Mouse (Mus musculus): ENCODE data around the gene B3gat2.

Gene B3gat2

DNA sequence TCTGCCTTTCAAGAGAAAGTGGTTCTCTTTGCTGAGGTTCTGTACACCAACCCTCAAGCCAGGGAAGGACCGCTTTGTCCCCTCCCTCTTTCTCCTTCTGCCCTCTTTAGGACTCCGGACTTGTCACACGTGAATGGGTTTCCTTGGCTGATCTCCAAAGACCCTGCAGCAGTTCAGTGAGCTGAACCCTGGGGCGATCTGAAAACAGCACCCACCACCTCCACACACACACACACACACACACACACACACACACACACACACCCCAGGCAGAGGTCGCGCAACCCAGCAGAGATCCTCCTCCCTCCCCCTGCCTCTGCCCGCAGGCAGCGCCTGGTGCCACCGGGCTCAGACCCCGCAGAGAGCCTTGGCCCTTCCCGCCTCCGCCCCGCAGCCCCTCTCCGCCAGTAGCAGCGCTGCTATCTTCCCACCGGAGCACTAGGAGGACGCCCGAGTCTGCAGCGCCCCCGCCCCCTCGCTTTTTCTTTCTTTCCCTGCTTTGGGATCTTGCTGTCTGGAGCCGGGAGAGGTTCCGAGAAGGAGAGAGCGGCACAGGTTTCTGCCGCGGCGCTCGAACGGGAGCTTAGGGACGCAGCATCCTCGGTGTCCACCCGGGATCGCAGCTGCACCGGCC is at the start of gene B3gat2:
B3gat2 (plus strand) TSS at position 252 of the 634 bp plus-strand sequence.
- DNase-seq (ENCODE audit: low read depth): no peak

DNA sequence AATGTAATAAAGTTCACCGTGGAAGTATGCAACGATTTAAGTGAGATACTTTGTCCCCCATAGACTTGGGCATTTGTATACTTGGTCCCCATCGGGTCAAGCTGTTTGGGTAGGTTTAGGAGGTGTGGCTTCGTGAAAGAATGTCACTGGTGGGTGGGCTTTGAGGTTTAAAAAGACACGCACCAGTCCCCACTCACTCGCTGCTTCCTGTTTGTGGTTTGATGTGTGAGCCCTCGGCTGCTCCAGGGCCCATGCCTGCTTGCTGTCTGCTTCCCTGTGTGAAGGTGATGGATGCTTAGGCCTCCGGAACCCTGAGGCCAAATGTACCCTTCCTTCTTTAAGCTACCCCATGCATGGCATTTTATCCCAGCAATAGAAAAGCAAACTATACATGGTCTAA is 41.2 kb upstream of the B3gat2 start:
- no peak for DNase-seq (ENCODE audit: low read depth)

- no peak for DNase-seq (ENCODE audit: low read depth)
Observed at GRCm38 (mm10) chr1:23721036-23721435, 40.5 kb upstream of the B3gat2 start.

GRCm38 (mm10) chr1:23722469-23723372 is 38.8 kb upstream of the B3gat2 start:
- DNase-seq (ENCODE audit: low read depth): no peak

GRCm38 (mm10) chr1:23731324-23731723 is 30.2 kb upstream of the B3gat2 start:
- no peak for DNase-seq (ENCODE audit: low read depth)

GRCm38 (mm10) chr1:23750864-23751532 is 10.6 kb upstream of the B3gat2 start:
- DNase-seq (ENCODE audit: low read depth): no peak

- no peak for DNase-seq (ENCODE audit: low read depth)
Observed at GRCm38 (mm10) chr1:23753091-23753490, 8.5 kb upstream of the B3gat2 start.

DNA sequence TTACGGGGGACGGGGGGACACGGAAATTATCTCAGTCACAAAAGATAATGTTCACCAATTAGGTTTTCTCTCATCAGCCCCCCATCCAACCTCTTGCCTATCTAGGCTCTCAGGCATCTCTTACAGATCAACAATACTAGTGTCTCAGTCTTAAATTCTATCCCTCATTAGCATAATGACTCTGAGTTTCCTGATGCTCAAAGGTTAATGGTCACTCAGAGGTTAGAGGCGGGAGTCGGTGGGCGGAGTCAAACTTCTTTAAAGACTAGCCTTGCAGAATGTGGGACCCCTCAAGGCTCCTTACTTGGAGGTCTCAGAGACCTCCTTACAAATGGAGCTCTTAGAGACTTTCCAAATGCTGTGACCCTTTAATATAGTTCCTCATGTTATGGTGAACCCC is 8.0 kb upstream of the B3gat2 start:
- no peak for DNase-seq (ENCODE audit: low read depth)

DNA sequence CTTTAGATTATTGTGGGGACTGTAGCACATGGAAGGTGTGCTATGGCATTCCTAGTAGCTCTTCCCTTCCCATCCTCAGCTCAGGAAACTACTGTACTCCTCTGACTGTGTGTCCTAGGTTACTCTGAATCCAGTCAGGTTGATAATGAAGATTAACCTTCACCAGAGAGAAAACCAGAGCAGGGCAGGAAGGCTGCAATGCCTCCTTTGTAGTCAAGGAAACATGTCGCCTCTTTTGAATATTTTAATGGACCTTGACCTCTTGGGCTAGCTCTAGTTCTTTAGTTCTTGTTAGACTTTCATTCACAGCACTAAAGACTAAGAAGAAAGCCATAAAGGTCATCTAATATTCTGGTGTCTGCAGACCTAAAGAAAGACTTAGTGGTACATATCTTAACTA is 7.2 kb upstream of the B3gat2 start:
- DNase-seq (ENCODE audit: low read depth): no peak

- DNase-seq (ENCODE audit: low read depth): no peak
Observed at GRCm38 (mm10) chr1:23754967-23755366, 6.6 kb upstream of the B3gat2 start.

GRCm38 (mm10) chr1:23762136-23762687 is 659 bp downstream of the B3gat2 start:
- no peak for DNase-seq (ENCODE audit: low read depth)

- peak; percentile 82 for DNase-seq (ENCODE audit: low read depth)
Observed at GRCm38 (mm10) chr1:23762782-23763630, 1.5 kb downstream of the B3gat2 start.

- DNase-seq (ENCODE audit: low read depth): no peak
Observed at GRCm38 (mm10) chr1:23763726-23764125, 2.2 kb downstream of the B3gat2 start.

- no peak for DNase-seq (ENCODE audit: low read depth)
Observed at GRCm38 (mm10) chr1:23764710-23765109, 3.2 kb downstream of the B3gat2 start.

DNA sequence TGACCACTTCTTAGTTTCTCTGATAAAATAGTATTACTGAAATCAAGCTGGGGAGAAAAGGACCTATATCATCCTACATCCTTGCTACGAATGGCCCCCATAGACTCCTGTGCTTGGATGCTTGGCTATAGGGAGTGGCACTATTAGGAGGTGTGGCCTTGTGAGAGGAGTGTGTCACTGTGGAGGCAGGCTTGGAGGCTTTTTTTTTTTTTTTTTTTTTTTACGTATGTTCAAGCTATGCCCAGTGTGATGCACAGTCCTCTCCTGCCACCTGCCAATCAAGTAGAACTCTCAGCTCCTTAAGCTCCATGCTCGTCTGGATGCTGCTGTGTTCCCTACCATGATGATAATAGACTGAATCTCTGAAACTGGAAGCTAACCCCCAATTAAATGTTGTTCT is 11.5 kb downstream of the B3gat2 start:
- DNase-seq (ENCODE audit: low read depth): no peak

GRCm38 (mm10) chr1:23792737-23793533 is 31.4 kb downstream of the B3gat2 start:
- peak; percentile 57 for DNase-seq (ENCODE audit: low read depth)

DNA sequence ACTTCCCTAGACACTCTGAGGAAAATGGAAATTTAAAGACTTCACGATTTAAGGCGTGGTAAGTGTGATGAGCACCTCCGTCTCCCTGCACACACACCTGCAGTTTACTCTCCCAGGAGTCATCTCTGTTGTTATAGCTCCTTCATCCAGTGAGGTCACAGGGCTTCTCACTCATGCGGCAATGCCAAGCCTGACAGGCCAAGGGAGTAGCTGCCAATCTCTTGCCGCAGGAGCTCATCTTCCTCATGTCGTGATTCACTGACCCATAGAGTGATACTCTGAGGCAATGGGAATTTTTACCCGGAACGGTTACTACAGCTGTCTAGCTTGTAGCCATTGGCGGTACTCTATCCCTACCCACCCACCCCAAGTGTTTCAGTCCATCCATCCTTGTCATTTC is 36.8 kb downstream of the B3gat2 start:
- no peak for DNase-seq (ENCODE audit: low read depth)

DNA sequence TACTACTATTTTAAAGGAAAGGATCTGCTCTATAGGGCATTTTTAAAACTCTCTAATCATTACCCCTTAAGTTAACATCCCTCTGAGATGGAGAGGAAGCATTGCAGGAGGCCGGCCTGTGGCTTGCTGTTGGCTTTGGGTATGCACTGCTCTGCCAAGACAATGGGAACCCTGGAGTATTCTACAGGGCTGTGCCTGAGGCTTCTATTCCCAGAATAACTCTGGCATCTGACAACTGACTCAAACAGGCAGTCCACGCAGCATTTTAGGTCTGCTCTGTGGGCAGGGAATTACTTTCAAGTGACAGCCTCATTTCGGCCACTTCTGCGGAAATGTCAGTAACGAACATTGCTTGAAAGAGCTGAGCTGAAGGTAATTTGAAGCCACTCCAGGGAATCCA is 60.1 kb downstream of the B3gat2 start:
- DNase-seq (ENCODE audit: low read depth): no peak

- DNase-seq (ENCODE audit: low read depth): peak; percentile 47
Observed at GRCm38 (mm10) chr1:23826887-23827758, 65.6 kb downstream of the B3gat2 start.

DNA sequence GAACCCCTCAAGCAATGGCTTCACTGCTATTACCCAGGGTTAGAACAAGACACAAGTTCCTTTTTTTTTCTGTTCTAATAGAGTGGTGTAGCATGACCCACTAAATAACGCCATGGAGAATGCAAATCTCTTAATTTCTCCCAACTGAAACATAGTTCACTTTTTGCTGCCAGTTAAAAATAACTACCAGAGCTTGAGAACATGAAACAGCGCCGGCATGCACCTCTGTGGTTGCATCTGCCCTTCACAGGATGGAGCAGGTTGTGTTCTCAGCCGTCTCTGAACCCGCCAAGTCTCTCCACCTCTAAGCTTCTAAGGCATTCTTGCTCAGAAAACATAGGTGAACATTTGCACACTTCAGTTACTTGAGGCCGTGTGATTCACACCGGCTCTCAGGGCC is 72.7 kb downstream of the B3gat2 start:
- DNase-seq (ENCODE audit: low read depth): no peak

Measured in c-Kit-positive CD71-negative TER-119-negative erythroid progenitor cells, embryonic 14.5 days (primary cell).